Mouse (Mus musculus) bone marrow macrophage, adult 2 months (primary cell): ENCODE results near the gene Best3. TPM values are rescaled to one million over a fixed set of nuclear protein-coding genes. Genes with fewer than 3 reads are reported as not detected.

ENCODE experiments used
- H3K27ac ChIP-seq: 2 replicates; pipeline ENCODE4 v1.5.1; 2012; ENCODE audit warnings: low read depth, low read length; ENCODE audit not compliant: insufficient read depth
- H3K4me1 ChIP-seq: 2 replicates; pipeline ENCODE4 v1.6.1; 2012; ENCODE audit warnings: low read length; ENCODE audit not compliant: control insufficient read depth, insufficient read depth
- H3K4me3 ChIP-seq: 2 replicates; pipeline ENCODE4 v1.5.1; 2012; ENCODE audit warnings: mild to moderate bottlenecking, low read length, moderate library complexity; ENCODE audit not compliant: insufficient read depth
- CTCF ChIP-seq: IDR thresholded peaks from 2 replicates; pipeline ENCODE4 v1.5.1; 2012; ENCODE audit warnings: low read depth, mild to moderate bottlenecking, low read length, moderate library complexity
- POLR2A ChIP-seq: IDR thresholded peaks from 2 replicates; pipeline ENCODE4 v1.6.1; 2012; ENCODE audit warnings: mild to moderate bottlenecking, low read depth, low read length, borderline replicate concordance
- polyA plus RNA-seq: library from polyadenylated mRNA; stranded (reverse); fragments of >200 nt; gene quantifications from 2 replicates; pipeline ENCODE4 v1.2.4, GENCODE M21; 2012; ENCODE audit not compliant: missing spikeins, insufficient read depth, insufficient read length

Best3 gene
- polyA plus RNA-seq, 1 experiment: not detected

DNA sequence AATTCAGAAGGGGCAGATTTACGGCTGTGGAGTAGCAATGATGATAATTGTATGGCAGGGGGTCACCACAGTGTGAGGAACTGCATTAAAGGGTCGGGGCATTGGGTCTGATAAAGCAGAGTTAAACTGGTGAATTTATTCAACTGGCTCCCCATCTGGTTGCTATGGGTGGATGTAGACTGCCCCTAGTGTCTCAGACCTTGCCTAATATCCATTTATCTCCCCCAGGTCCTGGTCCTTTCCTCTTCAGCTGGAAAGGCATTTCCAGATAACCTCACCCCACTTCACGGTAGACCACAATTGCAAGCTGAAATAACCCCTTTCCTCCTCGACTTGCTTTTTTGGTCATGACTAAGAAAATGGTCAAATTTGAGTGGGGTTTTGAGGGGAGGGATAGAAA, 8.7 kb upstream of the Best3 start:
- TF ChIP-seq POLR2A: no peak
- Histone ChIP-seq H3K27ac (no peak overlapping the region), H3K4me1 (no peaks in the 10 kb centered on the region)

DNA sequence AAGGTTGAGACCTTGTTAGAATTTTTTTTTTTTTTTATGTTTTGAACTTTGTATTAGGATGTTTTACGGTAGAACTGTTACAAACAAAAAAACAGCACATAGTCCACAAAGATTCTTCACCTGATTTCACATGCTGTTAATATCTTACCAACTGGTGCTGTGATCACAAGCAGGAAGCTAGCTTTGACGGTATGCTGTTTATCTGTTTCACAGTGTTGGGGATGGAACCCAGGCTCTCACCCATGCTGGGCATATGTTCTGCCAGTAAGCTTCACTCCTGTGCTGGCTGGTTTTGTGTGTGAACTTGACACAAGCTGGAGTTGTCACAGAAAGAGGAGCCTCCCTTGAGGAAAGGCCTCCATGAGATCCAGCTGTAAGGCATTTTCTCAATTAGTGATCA, 8.3 kb upstream of the Best3 start:
- TF ChIP-seq POLR2A (no peak), CTCF (no peak)
- no peaks in the 10 kb centered on the region for H3K4me1 ChIP-seq
- no peak overlapping the region for H3K27ac ChIP-seq
- no peak overlapping the region for H3K4me3 ChIP-seq

More for the DNA sequence above, 8.7 kb upstream of the Best3 start:
- H3K4me3 ChIP-seq: no peak overlapping the region

DNA sequence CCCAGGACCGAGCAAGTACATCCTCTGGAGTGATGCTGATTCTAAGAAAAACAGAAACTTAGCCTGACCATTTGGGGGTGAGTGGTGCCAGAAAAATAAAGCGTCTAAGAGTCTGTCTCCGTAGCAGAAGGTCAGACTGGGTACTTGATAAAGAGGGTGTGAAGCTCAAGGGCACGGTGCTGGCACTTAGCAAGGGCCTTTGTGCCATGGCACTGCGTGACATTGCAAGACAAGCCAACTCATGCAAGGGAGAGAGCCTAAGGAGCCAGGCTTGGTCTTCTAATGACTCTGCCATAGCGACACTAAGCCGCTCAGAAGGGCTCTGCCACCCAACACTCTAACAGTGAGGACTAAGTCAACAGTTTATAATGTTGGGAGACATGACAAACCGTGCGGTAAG, 7.3 kb upstream of the Best3 start:
- H3K4me3 ChIP-seq: no peak overlapping the region
- H3K4me1 ChIP-seq: no peaks in the 10 kb centered on the region
- TF ChIP-seq POLR2A: no peak
- no peak for TF ChIP-seq CTCF
- no peak overlapping the region for H3K27ac ChIP-seq

DNA sequence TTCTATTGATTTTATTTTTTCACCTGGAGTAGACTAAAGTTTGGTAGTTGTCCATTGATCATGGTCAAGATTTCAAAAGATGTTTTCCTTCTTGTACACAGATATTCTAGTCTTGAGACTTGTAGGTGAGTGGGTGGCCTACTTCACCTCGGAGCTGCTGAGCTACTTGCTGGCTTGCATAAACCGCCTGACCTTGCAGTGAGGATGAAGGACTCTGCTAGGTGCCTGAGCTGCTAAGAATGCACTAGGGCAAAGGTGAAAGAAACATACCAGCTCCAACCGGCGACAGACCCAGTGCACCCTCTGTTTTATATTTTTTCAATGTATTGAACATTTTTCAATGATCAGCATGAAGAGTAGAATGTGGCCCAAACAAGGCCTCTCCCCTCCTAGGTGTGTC, 5.8 kb upstream of the Best3 start:
- H3K4me1 ChIP-seq: no peaks in the 10 kb centered on the region
- TF ChIP-seq CTCF (no peak), POLR2A (no peak)
- H3K4me3 ChIP-seq: no peak overlapping the region
- H3K27ac ChIP-seq: no peak overlapping the region

DNA sequence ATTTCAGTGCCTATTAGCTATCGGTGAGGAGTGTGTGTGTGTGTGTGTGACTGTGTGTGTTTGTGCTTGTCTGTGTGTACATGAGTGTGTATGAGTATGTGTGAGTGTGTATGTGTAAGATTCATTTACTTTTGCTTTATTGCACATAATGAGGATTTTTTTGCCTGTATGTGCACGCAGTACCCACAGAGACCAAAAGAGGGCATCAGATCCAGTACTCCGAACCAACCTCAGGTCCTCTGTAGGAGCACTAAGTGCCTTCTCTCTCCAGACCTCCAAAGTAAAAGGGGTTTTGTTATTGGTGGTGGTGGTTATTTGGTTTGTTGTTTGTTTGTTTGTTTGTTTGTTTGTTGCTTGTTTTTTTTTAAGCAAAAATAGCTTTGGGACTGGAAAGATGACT, 5.2 kb upstream of the Best3 start:
- Histone ChIP-seq H3K4me1 (no peaks in the 10 kb centered on the region), H3K27ac (no peak overlapping the region), H3K4me3 (no peak overlapping the region)
- TF ChIP-seq POLR2A: no peak
- no peak for TF ChIP-seq CTCF

DNA sequence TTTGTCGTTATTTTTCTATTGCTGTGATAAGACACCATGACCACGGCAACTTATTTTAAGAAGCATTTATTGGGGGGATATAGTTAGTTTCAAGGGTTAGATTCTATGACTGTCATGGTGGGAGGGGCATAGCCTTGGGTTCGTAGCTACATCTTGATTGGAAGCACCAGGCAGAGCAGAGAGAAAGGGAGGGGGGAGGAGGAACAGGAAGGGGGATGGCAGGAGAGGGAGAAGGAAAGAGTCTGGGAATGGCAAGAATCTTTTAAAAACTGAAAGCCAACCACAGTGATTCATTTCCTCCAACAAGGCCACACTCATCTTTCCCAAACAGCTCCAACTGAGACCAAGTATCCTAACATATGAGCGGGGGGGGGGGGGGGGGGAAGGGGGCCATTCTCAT, 3.6 kb upstream of the Best3 start:
- no peak for TF ChIP-seq CTCF
- no peak for TF ChIP-seq POLR2A
- H3K4me3 ChIP-seq: no peak overlapping the region
- no peaks in the 10 kb centered on the region for H3K4me1 ChIP-seq
- no peak overlapping the region for H3K27ac ChIP-seq

DNA sequence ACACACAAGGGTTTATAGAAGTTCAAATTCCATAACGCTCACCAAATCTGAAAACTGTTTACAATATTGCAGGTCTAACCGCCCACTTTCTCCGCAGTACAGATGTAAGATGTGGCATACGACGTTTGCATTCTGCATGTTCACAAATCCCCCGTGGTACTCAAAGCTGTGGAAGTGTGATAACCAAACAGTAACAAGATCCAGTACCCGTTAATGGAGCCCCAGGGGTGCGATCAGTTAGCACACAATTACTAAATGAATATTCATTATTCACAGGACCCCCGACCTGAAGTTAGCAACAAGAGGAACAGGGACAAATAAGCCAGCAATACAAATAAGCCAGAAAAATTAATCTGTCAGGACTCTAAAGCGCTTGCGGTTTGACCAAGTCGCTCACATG, 1.3 kb upstream of the Best3 start:
- no peak overlapping the region for H3K27ac ChIP-seq
- no peaks in the 10 kb centered on the region for H3K4me1 ChIP-seq
- TF ChIP-seq POLR2A (no peak), CTCF (no peak)
- no peak overlapping the region for H3K4me3 ChIP-seq

DNA sequence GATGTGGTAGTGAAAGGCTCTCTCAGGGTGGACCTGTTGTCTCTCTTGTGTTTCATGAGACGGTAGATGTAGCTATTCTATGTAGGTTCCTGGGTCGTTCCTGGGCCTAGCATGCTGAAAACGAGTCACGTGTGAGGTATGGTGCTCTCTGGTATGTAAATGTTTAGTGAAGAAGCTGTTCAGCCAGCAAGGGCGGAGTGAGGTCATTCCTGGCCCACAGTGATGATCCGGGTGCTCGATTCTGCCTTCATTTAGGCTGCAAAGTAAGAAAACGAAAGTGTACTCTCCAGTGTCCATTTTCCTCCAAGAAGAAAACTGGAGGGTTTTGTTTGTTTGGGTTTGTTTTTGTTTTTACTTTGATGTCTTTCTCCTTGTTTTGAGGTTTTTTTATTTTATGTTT, 7.9 kb downstream of the Best3 start:
- Histone ChIP-seq H3K4me1 (peaks cover 10% of the 10 kb centered on the region), H3K27ac (no peak overlapping the region), H3K4me3 (no peak overlapping the region)
- TF ChIP-seq CTCF (no peak), POLR2A (no peak)

DNA sequence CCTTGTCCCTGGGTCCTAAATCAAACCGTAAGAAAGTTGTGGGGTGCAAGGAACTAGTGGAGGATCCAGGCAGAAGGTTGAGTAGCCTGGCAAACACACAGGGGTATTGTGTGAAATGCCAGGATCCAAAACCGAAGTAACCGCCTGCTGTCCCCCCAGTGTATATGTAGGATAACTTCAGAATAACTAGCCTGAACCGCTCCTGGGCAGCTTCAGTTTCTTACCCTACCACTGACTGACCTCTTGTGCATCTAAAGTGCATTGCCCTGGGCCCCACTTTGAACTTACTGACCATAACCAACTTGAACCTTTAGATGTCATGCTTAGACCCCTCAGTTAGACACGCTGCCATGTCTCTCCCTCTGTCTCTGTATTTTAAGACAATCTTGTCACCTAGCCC, 9.0 kb downstream of the Best3 start:
- H3K4me1 ChIP-seq: peaks cover 10% of the 10 kb centered on the region
- TF ChIP-seq POLR2A: no peak
- TF ChIP-seq CTCF: no peak
- H3K27ac ChIP-seq: no peak overlapping the region
- no peak overlapping the region for H3K4me3 ChIP-seq

DNA sequence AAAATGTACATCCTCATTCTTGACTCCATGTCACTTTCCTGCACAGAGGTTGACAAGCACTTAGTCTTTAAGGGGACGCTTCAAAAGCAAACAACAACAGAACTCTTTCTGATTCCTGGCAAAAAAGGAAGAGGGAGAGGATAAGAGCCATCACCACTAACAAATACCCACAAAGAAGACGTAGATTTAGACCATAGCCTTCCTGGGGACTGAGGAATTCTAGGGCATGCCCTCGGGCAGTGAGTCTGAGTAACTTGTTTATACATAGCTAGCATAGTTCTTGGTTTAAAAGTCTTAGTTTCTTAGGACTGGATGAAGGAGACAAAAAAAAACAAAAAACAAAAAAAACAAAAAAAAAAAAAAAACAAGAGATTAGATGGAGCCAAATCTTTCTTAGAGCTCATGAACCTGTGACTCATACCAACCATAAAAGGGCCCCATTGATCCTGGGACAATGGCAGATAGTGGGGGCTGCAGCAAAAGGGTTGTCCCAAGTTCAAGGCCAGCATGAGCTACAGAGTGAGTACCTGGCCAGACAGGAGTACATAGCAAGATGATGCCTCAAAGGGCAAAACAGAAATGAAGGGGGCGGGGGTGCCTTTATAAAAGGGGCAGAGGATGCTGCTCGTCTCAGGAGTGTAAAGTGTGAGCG, 9.6 kb downstream of the Best3 start:
- no peak for TF ChIP-seq CTCF
- no peak for TF ChIP-seq POLR2A
- Histone ChIP-seq H3K4me1 (peaks cover 10% of the 10 kb centered on the region), H3K4me3 (no peak overlapping the region), H3K27ac (no peak overlapping the region)

DNA sequence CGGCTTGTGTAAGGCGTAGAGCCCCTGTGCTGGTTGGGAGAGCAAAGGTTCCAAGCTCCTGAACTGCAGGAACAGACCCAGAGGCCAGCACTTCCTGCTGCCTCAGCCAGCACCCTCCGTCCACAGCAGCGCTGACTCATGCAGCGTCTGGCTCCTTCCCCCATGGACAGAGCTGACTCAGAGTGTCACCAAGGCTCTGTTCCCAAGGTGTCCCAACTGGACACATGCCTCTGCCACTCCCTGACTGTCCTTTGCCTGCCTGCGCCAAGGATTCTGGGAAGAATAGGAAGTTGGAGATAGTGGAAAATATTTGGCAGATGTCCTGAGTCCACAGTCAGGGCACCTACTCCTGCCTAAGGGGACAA, 10.1 kb downstream of the Best3 start:
- Histone ChIP-seq H3K27ac (no peak overlapping the region), H3K4me1 (peaks cover 10% of the 10 kb centered on the region), H3K4me3 (no peak overlapping the region)
- no peak for TF ChIP-seq POLR2A
- TF ChIP-seq CTCF: no peak
